Mouse (Mus musculus): ENCODE results near the gene Ago4.

Ago4 gene

GRCm38 (mm10) chr4:126526164-126526563, 7.1 kb downstream of the Ago4 start:
- DNase-seq (ENCODE audit: low spot score in 2 of 2), result no peak

- DNase-seq (ENCODE audit: low spot score in 2 of 2), result no peak
These were observed 20.8 kb downstream of the Ago4 start for GRCm38 (mm10) chr4:126512308-126513066.

GRCm38 (mm10) chr4:126511013-126511412, 22.3 kb downstream of the Ago4 start:
- no peak for DNase-seq (ENCODE audit: low spot score in 2 of 2)

GRCm38 (mm10) chr4:126509072-126509471, 24.2 kb downstream of the Ago4 start:
- DNase-seq (ENCODE audit: low spot score in 2 of 2), result no peak

GRCm38 (mm10) chr4:126508110-126508899, 25.0 kb downstream of the Ago4 start:
- DNase-seq (ENCODE audit: low spot score in 2 of 2), result no peak

GRCm38 (mm10) chr4:126502977-126503309, 30.3 kb downstream of the Ago4 start:
- DNase-seq (ENCODE audit: low spot score in 2 of 2), result no peak

- no peak for DNase-seq (ENCODE audit: low spot score in 2 of 2)
These were observed 30.9 kb downstream of the Ago4 start for GRCm38 (mm10) chr4:126502141-126502976.

- DNase-seq (ENCODE audit: low spot score in 2 of 2), result no peak
These were observed 34.7 kb downstream of the Ago4 start for GRCm38 (mm10) chr4:126498601-126499000.

GRCm38 (mm10) chr4:126496963-126497362, 36.3 kb downstream of the Ago4 start:
- no peak for DNase-seq (ENCODE audit: low spot score in 2 of 2)

- DNase-seq (ENCODE audit: low spot score in 2 of 2), result no peak
These were observed 37.1 kb downstream of the Ago4 start for GRCm38 (mm10) chr4:126495942-126496790.

GRCm38 (mm10) chr4:126495453-126495852, 37.8 kb downstream of the Ago4 start:
- no peak for DNase-seq (ENCODE audit: low spot score in 2 of 2)

- no peak for DNase-seq (ENCODE audit: low spot score in 2 of 2)
These were observed 39.9 kb downstream of the Ago4 start for GRCm38 (mm10) chr4:126493416-126493815.

- DNase-seq (ENCODE audit: low spot score in 2 of 2), result no peak
These were observed 41.3 kb downstream of the Ago4 start for GRCm38 (mm10) chr4:126491977-126492376.

- DNase-seq (ENCODE audit: low spot score in 2 of 2), result no peak
These were observed 42.5 kb downstream of the Ago4 start for GRCm38 (mm10) chr4:126490726-126491125.

- DNase-seq (ENCODE audit: low spot score in 2 of 2), result no peak
These were observed 43.5 kb downstream of the Ago4 start for GRCm38 (mm10) chr4:126489811-126490210.

- no peak for DNase-seq (ENCODE audit: low spot score in 2 of 2)
These were observed 47.1 kb downstream of the Ago4 start for GRCm38 (mm10) chr4:126486217-126486616.

- no peak for DNase-seq (ENCODE audit: low spot score in 2 of 2)
These were observed 48.2 kb downstream of the Ago4 start for GRCm38 (mm10) chr4:126485065-126485464.

- DNase-seq (ENCODE audit: low spot score in 2 of 2), result no peak
These were observed 49.4 kb downstream of the Ago4 start for GRCm38 (mm10) chr4:126483874-126484273.

GRCm38 (mm10) chr4:126482951-126483350, 50.3 kb downstream of the Ago4 start:
- DNase-seq (ENCODE audit: low spot score in 2 of 2), result no peak

GRCm38 (mm10) chr4:126481461-126481860, 51.8 kb downstream of the Ago4 start:
- no peak for DNase-seq (ENCODE audit: low spot score in 2 of 2)

GRCm38 (mm10) chr4:126480288-126480687, 53.0 kb downstream of the Ago4 start:
- no peak for DNase-seq (ENCODE audit: low spot score in 2 of 2)
